Mouse (Mus musculus) stomach, postnatal 0 days (tissue): ENCODE data around the gene Kank4.

ENCODE experiments used
- CTCF ChIP-seq: IDR thresholded peaks from 2 replicates; pipeline ENCODE4 v1.5.1; 2016; ENCODE audit warnings: antibody characterized with exemption, low read depth, mild to moderate bottlenecking, moderate library complexity
- EP300 ChIP-seq: optimal IDR thresholded peaks from 2 replicates; pipeline ENCODE3; 2016; ENCODE audit warnings: antibody characterized with exemption

DNA sequence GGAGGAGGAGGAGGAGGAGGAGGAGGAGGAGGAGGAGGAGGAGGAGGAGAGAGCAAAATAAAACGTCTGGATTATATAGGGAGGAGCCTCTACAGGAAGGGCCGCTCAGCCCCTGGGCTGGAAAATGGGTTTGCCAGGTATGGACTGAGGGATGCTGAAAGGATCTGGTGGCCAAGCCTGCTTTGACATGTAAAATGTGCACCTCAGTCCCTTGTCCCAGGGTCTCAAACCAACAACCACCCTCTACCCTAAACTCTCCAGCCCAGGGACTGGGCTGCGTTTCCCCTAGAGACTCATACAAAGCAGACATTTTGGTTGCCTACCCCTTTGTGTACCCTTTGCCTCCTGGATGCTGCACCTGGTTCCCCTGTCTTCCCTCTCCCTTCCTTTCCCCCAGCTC is 47.2 kb upstream of the Kank4 start:
- no peak for TF ChIP-seq CTCF
- no peak for TF ChIP-seq EP300
